Mouse (Mus musculus) left cerebral cortex, adult 11 months (tissue): ENCODE data around the gene Elp6.
A peak's percentile ranks its signal among the peaks of the same experiment; 100 is the strongest.

Experiments
- DNase-seq: peaks from one replicate; pipeline ENCODE4 v3.0.0; 2022; ENCODE audit warnings: low spot score

Elp6 gene

GRCm38 (mm10) chr9:110304969-110305651 is at the start of gene Elp6:
Elp6 (plus strand) TSS chr9:110305173.
- peak; percentile 91 for DNase-seq

- no peak for DNase-seq
Measured at GRCm38 (mm10) chr9:110255407-110256019, 49.5 kb upstream of the Elp6 start.

GRCm38 (mm10) chr9:110258646-110259045 is 46.3 kb upstream of the Elp6 start:
- no peak for DNase-seq

- no peak for DNase-seq
Measured at GRCm38 (mm10) chr9:110259118-110259517, 45.9 kb upstream of the Elp6 start.

GRCm38 (mm10) chr9:110263181-110263580 is 41.8 kb upstream of the Elp6 start:
- DNase-seq: no peak

- no peak for DNase-seq
Measured at GRCm38 (mm10) chr9:110264991-110265390, 40.0 kb upstream of the Elp6 start.

- no peak for DNase-seq
Measured at GRCm38 (mm10) chr9:110268416-110268815, 36.6 kb upstream of the Elp6 start.

- DNase-seq: no peak
Measured at GRCm38 (mm10) chr9:110272330-110272729, 32.6 kb upstream of the Elp6 start.

- DNase-seq: no peak
Measured at GRCm38 (mm10) chr9:110273507-110273906, 31.5 kb upstream of the Elp6 start.

- DNase-seq: no peak
Measured at GRCm38 (mm10) chr9:110275882-110276281, 29.1 kb upstream of the Elp6 start.

GRCm38 (mm10) chr9:110277431-110277881 is 27.5 kb upstream of the Elp6 start:
- peak; percentile 57 for DNase-seq

GRCm38 (mm10) chr9:110284075-110284697 is 20.8 kb upstream of the Elp6 start:
- no peak for DNase-seq

- peak; percentile 43 for DNase-seq
Measured at GRCm38 (mm10) chr9:110287321-110287924, 17.6 kb upstream of the Elp6 start.

- no peak for DNase-seq
Measured at GRCm38 (mm10) chr9:110293254-110293718, 11.7 kb upstream of the Elp6 start.

GRCm38 (mm10) chr9:110293873-110294415 is 11.0 kb upstream of the Elp6 start:
- no peak for DNase-seq

- DNase-seq: no peak
Measured at GRCm38 (mm10) chr9:110294786-110295185, 10.2 kb upstream of the Elp6 start.

GRCm38 (mm10) chr9:110296867-110297627 is 7.9 kb upstream of the Elp6 start:
- peak; percentile 82 for DNase-seq

- no peak for DNase-seq
Measured at GRCm38 (mm10) chr9:110304516-110304915, 457 bp upstream of the Elp6 start.

GRCm38 (mm10) chr9:110306371-110306770 is 1.4 kb downstream of the Elp6 start:
- DNase-seq: no peak

- DNase-seq: no peak
Measured at GRCm38 (mm10) chr9:110314706-110315105, 9.7 kb downstream of the Elp6 start.

- no peak for DNase-seq
Measured at GRCm38 (mm10) chr9:110315410-110315809, 10.4 kb downstream of the Elp6 start.

- no peak for DNase-seq
Measured at GRCm38 (mm10) chr9:110315904-110316303, 10.9 kb downstream of the Elp6 start.
